Mouse (Mus musculus) stomach, embryonic 15.5 days (tissue): Measurements from ENCODE around the gene Ccdc184. TPM values are rescaled to one million over a fixed set of nuclear protein-coding genes. Genes with fewer than 3 reads are reported as not detected.

Experiments
- ATAC-seq: fragments of 200-750 bp; cut with Nextera tagmentation; 2 replicates; pipeline ENCODE4 v1.8.0; 2017; ENCODE audit warnings: low read depth, moderate number of reproducible peaks, moderate TSS enrichment; ENCODE audit not compliant: insufficient read depth, low FRiP score
- H3K27ac ChIP-seq: fragments of 300-500 bp; sonication (generic); 2 replicates; pipeline ENCODE4 v1.5.1; 2015; ENCODE audit warnings: mild to moderate bottlenecking, inconsistent platforms
- H3K27me3 ChIP-seq: fragments of 300-500 bp; sonication (generic); replicated peaks from 2 replicates; pipeline ENCODE4 v1.6.1; 2015; ENCODE audit warnings: inconsistent platforms
- H3K36me3 ChIP-seq: fragments of 300-500 bp; sonication (generic); 2 replicates; pipeline ENCODE4 v1.6.1; 2015; ENCODE audit warnings: inconsistent platforms
- H3K4me1 ChIP-seq: fragments of 300-500 bp; sonication (generic); 2 replicates; pipeline ENCODE4 v1.6.1; 2015; ENCODE audit warnings: inconsistent platforms
- H3K4me2 ChIP-seq: fragments of 300-500 bp; sonication (generic); 2 replicates; pipeline ENCODE4 v1.6.1; 2015; ENCODE audit warnings: mild to moderate bottlenecking, inconsistent platforms
- H3K4me3 ChIP-seq: fragments of 300-500 bp; sonication (generic); replicated peaks from 2 replicates; pipeline ENCODE4 v1.5.1; 2015; ENCODE audit warnings: inconsistent platforms
- H3K9ac ChIP-seq: fragments of 300-500 bp; sonication (generic); 2 replicates; pipeline ENCODE4 v1.6.1; 2015; ENCODE audit warnings: inconsistent platforms
- H3K9me3 ChIP-seq: fragments of 300-500 bp; sonication (generic); 2 replicates; pipeline ENCODE4 v1.6.1; 2016; ENCODE audit warnings: inconsistent platforms
- WGBS: fragments of 180-500 bp; shearing (Covaris S2); methylation state at CpG from one replicate; pipeline ENCODE4 v1.1.7; 2015; 5-methylcytosine and 5-hydroxymethylcytosine counted together
- polyA plus RNA-seq: library from polyadenylated mRNA; unstranded; fragments of >200 nt; fragmentation: Nextera tagmentation; extraction: Ambion mirVana; gene quantifications from 2 replicates; pipeline ENCODE4 v1.2.1, GENCODE M21; 2015

The Ccdc184 gene
- 1.6 and 2.0 TPM in 2 replicates for polyA plus RNA-seq

DNA sequence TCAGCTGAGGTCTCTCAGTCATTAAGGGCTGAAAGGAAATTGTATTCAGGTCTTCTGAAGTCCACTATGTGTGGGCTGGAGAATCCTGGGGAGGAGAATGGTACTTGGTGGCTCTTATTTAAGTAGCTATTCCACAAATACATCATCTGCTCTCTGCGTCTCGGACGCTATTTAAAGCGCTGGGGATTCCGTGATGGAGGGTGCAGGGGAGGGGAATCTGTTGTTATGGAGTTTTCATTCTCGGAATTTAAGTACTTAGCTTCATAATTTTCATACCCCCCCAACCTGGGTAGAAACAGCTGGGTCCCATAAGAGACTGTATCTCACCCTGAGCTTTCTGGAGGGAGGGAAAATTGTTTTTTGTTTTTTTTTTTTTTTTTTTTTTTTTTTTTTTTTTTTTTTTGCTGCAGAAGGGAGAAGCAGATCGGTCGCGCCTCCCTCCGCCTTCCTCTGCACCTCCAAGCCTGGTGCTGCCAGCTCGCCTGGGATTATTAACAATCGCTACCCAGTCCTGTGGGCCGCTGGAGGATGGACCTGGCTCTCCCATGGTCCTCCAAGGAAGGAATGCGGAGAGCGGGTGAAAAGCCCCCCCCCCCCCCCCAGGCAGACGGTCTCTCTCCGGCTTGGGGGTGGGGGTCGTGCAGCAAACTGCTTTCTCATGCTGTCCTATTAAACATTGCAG, at the start of gene Ccdc184:
Ccdc184 (plus strand) TSS at position 196 of the 682 bp plus-strand sequence.
- no peak; the same call in 1 of the 2 replicates for ATAC-seq
- Histone ChIP-seq H3K27ac (no peak within 1 kb of the TSS), H3K36me3 (no peaks in the 10 kb centered on the region), H3K9ac (no peak within 1 kb of the TSS), H3K4me1 (peaks cover 13% of the 10 kb centered on the region; the same call in 1 of the 2 replicates), H3K4me3 (peak within 1 kb of the TSS; percentile 35), H3K9me3 (no peaks in the 10 kb centered on the region), H3K4me2 (peak within 1 kb of the TSS; percentile 61), H3K27me3 (peaks cover 61% of the 10 kb centered on the region)
- 4% methylated on average over 17 of the region's 18 CpGs for WGBS

DNA sequence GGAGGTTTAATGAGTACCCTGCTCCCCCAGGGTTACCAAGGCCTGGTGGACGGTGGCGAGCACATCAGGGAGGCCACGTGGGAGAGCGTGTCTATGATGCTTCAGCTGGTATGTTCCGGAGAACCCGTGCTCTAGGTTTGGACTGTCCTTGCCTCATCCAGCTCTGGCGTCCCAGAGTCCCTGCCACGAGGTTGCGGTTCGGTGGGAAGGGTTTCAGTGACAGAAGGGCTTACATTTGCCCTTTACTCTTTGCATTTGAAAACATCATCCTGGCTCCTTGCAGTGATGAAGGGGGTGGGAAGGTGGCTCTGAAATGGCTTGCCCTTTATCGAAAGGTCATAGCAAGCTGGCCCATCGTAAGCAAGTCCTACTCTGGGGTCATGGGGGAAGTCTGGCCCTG, 47.6 kb upstream of the Ccdc184 start:
- Histone ChIP-seq H3K4me2 (no peak overlapping the region), H3K9me3 (no peaks in the 10 kb centered on the region), H3K27me3 (no peaks in the 10 kb centered on the region), H3K4me1 (no peaks in the 10 kb centered on the region), H3K27ac (no peak overlapping the region), H3K36me3 (peaks cover 26% of the 10 kb centered on the region), H3K9ac (no peak overlapping the region), H3K4me3 (no peak overlapping the region)
- WGBS: 91% methylated on average over 12 of the region's 12 CpGs
- no peak for ATAC-seq

DNA sequence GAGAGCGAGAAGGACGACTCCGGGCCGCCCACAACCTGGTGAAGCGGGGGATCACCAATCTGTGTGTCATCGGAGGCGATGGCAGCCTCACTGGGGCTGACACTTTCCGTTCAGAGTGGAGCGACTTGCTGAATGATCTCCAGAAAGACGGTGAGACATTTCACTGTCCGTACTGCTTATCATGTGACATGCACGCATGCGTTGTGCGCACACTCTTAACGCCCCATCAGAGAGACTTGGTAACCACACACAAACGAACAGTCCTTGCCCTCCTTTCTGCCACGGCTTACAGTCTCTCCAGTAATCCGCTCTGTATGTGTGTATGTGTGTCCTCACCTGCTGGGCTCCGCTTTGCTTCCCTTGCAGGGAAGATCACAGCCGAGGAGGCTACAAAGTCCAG, 46.1 kb upstream of the Ccdc184 start:
- no peak overlapping the region for H3K4me3 ChIP-seq
- ATAC-seq: no peak
- WGBS: 93% methylated on average over 20 of the region's 20 CpGs

DNA sequence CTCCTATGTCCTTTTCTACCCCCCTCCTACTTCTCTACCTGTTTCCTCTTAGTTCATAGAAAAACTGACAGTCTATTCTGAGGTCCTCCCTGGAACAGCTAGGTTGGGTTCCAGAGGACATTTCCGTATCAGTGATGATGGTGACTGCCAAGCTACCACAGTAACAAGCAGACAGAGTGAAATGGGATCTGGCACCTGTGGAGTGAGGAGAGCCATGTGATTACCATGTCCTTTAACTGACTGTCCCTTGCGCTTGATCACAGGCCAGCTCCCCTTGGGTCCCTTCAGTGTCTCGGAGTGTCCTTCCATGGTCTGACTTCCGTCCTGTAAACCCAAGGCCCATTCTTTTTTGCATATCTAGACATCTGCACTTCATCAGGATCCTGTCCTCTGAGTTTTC, 36.0 kb upstream of the Ccdc184 start:
- WGBS: 90% methylated on average over 4 of the region's 4 CpGs
- H3K4me2 ChIP-seq: no peak overlapping the region
- ATAC-seq: no peak
- no peaks in the 10 kb centered on the region for H3K9me3 ChIP-seq
- H3K9ac ChIP-seq: no peak overlapping the region
- H3K27me3 ChIP-seq: no peaks in the 10 kb centered on the region
- no peak overlapping the region for H3K27ac ChIP-seq
- peaks cover 37% of the 10 kb centered on the region for H3K36me3 ChIP-seq
- no peak overlapping the region for H3K4me3 ChIP-seq
- no peaks in the 10 kb centered on the region for H3K4me1 ChIP-seq

More for the DNA sequence above, 46.1 kb upstream of the Ccdc184 start:
- H3K9ac ChIP-seq: no peak overlapping the region
- H3K27me3 ChIP-seq: no peaks in the 10 kb centered on the region
- H3K4me1 ChIP-seq: no peaks in the 10 kb centered on the region
- no peak overlapping the region for H3K4me2 ChIP-seq
- no peaks in the 10 kb centered on the region for H3K9me3 ChIP-seq
- H3K36me3 ChIP-seq: peaks cover 31% of the 10 kb centered on the region
- H3K27ac ChIP-seq: no peak overlapping the region

DNA sequence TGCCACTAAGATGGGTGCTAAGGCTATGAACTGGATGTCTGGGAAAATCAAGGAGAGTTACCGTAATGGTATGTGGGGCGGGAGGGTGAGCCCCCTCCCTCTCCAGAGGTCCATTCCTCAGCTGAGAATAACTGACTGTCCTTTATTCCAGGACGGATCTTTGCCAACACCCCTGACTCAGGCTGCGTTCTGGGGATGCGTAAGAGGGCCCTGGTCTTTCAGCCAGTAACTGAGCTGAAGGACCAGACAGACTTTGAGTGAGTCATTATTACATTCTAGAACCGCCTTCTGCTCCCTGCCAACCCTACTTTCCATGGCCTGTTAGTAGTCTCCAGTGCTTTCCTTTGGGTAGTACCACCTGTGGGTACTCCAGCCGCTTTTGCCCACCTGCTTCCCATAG, 35.5 kb upstream of the Ccdc184 start:
- WGBS: 92% methylated on average over 7 of the region's 7 CpGs

DNA sequence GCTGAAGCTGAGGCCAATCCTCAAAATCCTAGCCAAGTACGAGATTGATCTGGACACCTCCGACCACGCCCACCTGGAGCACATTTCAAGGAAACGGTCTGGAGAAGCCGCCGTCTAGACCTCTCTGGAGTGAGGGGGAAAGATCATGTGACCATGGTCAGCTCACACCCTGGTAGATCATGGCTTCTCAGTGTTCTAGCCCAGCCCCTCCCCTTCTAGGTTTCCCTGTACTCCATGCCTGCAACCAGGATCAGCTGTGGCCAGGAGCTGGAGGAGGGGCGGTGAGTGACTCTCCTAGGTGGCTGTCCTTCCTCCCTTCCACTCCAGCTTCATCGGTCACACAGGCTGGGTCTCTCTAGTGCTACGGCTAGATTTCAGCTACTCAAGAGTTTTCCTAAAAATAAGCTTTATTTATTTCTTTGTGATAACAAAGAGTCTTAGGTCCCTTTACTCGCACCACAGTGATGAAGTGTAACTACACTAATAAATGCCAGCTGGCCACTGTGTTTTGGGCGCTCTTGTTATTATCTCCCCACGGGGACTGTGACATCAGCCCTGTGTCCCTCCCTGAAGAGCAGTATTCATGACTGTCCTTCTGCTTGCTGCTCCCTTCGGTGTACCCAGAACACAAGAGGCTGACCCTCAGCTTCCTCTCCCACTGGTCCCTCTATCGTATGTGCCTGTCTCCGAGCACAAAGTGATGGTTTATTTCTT, 34.9 kb upstream of the Ccdc184 start:
- H3K27me3 ChIP-seq: no peaks in the 10 kb centered on the region
- no peak overlapping the region for H3K4me3 ChIP-seq
- no peak overlapping the region for H3K9ac ChIP-seq
- no peak for ATAC-seq
- H3K9me3 ChIP-seq: no peaks in the 10 kb centered on the region
- WGBS: 81% methylated on average over 15 of the region's 15 CpGs
- H3K36me3 ChIP-seq: peaks cover 45% of the 10 kb centered on the region
- no peaks in the 10 kb centered on the region for H3K4me1 ChIP-seq
- no peak overlapping the region for H3K27ac ChIP-seq
- H3K4me2 ChIP-seq: no peak overlapping the region

More for the DNA sequence above, 35.5 kb upstream of the Ccdc184 start:
- Histone ChIP-seq H3K4me2 (no peak overlapping the region), H3K27ac (no peak overlapping the region), H3K27me3 (no peaks in the 10 kb centered on the region), H3K4me1 (no peaks in the 10 kb centered on the region), H3K36me3 (peaks cover 42% of the 10 kb centered on the region), H3K9me3 (no peaks in the 10 kb centered on the region), H3K4me3 (no peak overlapping the region), H3K9ac (no peak overlapping the region)
- ATAC-seq: no peak

DNA sequence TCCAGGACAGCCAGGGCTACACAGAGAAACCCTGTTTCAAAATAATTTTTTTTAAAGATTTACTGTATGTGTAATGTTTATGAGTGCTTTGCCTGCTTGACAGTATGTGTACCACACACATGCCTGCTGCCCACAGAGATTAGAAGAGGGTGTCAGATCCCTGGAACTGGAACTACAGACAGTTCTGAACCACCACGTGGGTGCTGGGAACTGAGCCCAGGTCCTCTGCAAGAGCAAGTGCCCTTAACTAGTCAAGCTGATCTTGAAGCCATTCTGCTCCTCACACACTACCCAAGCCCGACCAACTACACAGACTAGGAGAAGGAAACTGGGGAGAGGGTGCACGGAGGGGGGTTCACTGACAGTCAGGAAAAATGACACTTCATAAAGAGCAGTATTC, 33.5 kb upstream of the Ccdc184 start:
- no peak overlapping the region for H3K4me2 ChIP-seq
- no peak overlapping the region for H3K4me3 ChIP-seq
- H3K9ac ChIP-seq: no peak overlapping the region
- ATAC-seq: no peak
- no peaks in the 10 kb centered on the region for H3K27me3 ChIP-seq
- H3K9me3 ChIP-seq: no peaks in the 10 kb centered on the region
- H3K4me1 ChIP-seq: no peaks in the 10 kb centered on the region
- WGBS: 88% methylated on average over 3 of the region's 3 CpGs
- peaks cover 45% of the 10 kb centered on the region for H3K36me3 ChIP-seq
- no peak overlapping the region for H3K27ac ChIP-seq

DNA sequence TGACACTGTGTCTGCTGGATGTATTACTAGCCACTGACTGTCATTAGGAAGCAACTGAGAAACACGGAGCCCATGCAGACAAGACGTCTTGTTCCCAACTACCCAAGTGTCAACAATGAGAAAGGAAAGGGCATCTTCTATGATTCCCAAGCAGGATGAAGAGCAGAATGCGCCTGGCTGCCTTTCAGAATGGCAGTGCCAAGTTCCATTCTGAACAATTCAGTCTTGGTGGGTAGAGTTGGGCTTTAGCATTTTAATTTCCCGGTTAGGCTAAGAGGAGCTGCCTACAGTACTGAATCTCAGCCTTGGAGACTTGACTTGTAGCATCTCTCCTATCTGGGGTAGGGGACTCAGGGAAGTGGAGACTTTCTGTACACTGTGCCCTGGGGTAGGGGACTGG, 32.9 kb upstream of the Ccdc184 start:
- H3K4me1 ChIP-seq: no peaks in the 10 kb centered on the region
- 86% methylated on average over 4 of the region's 4 CpGs for WGBS
- ATAC-seq: no peak
- H3K36me3 ChIP-seq: peaks cover 45% of the 10 kb centered on the region
- no peak overlapping the region for H3K9ac ChIP-seq
- no peak overlapping the region for H3K4me2 ChIP-seq
- H3K27ac ChIP-seq: no peak overlapping the region
- no peaks in the 10 kb centered on the region for H3K9me3 ChIP-seq
- no peaks in the 10 kb centered on the region for H3K27me3 ChIP-seq
- H3K4me3 ChIP-seq: no peak overlapping the region

DNA sequence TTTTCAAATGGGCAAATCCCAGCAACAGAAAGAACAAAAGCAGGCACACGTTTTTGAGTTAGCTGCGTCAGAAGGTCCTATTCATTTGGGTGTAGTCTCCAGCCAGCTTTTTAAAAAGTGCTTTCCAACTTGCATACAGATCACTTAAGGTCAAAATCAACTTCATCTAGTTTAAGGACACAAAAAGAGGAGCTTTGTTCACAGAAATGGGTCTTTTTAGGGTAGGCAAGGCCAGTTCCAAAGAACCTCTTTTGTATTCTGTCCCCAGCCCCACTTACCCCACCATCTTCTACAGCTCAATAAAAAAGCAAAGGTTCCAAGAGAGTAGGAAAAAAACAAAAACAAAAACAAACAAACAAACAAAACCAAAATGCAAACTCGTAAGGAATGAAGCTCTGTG, 32.3 kb upstream of the Ccdc184 start:
- H3K4me1 ChIP-seq: no peaks in the 10 kb centered on the region
- H3K9ac ChIP-seq: no peak overlapping the region
- WGBS: 77% methylated on average over 3 of the region's 3 CpGs
- H3K36me3 ChIP-seq: peaks cover 46% of the 10 kb centered on the region
- no peaks in the 10 kb centered on the region for H3K27me3 ChIP-seq
- ATAC-seq: no peak
- no peak overlapping the region for H3K27ac ChIP-seq
- H3K4me2 ChIP-seq: no peak overlapping the region
- H3K9me3 ChIP-seq: no peaks in the 10 kb centered on the region
- no peak overlapping the region for H3K4me3 ChIP-seq

DNA sequence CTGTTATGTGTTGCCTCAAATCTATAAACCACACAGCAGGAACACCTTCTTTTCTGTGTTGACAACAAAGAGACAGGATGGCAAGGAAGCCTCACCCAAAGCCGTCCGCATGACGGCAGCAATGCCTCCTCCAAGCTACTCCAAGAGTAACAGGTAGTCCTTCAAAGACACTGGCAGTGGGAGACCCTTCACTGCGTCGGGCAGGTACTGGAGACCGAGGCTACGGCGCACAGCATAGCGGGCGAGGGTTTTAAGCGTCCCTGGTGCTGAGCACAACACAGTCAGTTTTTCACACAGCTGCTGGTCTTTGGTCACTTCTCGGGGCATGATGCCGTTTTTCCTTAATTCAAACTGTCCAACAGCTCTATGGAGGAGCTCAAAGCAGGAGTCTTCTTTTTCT, 31.3 kb upstream of the Ccdc184 start:
- ATAC-seq: no peak
- 93% methylated on average over 13 of the region's 13 CpGs for WGBS
- H3K4me3 ChIP-seq: no peak overlapping the region
- H3K36me3 ChIP-seq: peaks cover 49% of the 10 kb centered on the region
- H3K4me2 ChIP-seq: no peak overlapping the region
- no peaks in the 10 kb centered on the region for H3K4me1 ChIP-seq
- H3K9me3 ChIP-seq: no peaks in the 10 kb centered on the region
- H3K27me3 ChIP-seq: no peaks in the 10 kb centered on the region
- no peak overlapping the region for H3K9ac ChIP-seq
- H3K27ac ChIP-seq: no peak overlapping the region

DNA sequence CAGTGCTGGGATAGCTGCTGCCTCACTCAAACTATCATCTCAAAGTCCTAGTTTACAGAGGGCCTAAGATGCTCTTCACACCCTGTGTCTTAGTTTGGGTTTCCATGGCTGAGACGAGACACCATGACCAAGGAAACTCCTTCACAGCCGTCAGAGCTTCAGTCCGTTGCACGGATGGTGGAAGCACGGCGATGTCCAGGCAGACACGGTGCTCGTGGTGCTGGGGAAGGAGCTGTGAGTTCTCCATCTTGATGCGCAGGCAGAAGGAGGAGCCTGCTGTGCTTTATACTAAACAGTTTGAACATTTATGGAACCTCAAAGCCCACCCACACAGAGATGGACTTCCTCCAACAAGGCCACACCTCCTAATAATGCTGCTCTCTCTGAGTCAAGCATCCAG, 30.1 kb upstream of the Ccdc184 start:
- peaks cover 42% of the 10 kb centered on the region for H3K36me3 ChIP-seq
- no peak overlapping the region for H3K9ac ChIP-seq
- H3K4me3 ChIP-seq: no peak overlapping the region
- H3K4me2 ChIP-seq: no peak overlapping the region
- H3K27ac ChIP-seq: no peak overlapping the region
- ATAC-seq: no peak
- WGBS: 91% methylated on average over 9 of the region's 9 CpGs
- no peaks in the 10 kb centered on the region for H3K4me1 ChIP-seq
- H3K9me3 ChIP-seq: no peaks in the 10 kb centered on the region
- H3K27me3 ChIP-seq: no peaks in the 10 kb centered on the region

DNA sequence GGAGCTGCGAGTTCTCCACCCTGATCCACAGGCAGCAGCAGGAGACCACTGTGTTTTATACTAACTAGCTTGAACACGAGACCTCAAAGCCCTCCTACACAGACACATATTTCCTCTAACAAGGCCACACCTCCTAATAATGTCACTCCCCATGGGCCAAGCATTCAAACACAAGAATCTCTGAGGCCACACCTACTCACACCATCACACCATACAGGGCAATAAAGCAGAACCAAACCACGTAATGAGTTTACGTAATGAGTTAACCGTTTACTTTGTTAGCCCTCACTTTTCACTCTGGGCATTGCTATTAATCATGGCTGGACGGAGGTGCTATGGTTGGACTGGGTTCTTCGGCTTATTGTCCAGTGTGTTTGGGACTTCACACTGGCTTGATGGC, 27.2 kb upstream of the Ccdc184 start:
- ATAC-seq: peak; percentile 60; the same call in 1 of the 2 replicates
- Histone ChIP-seq H3K4me2 (no peak overlapping the region), H3K36me3 (peaks cover 23% of the 10 kb centered on the region), H3K9me3 (no peaks in the 10 kb centered on the region), H3K27me3 (no peaks in the 10 kb centered on the region), H3K27ac (no peak overlapping the region), H3K9ac (no peak overlapping the region), H3K4me1 (0 out of 2 replicates have a peak, but pooled peaks cover 6% of the 10 kb centered on the region), H3K4me3 (no peak overlapping the region)
- WGBS: 59% methylated on average over 7 of the region's 7 CpGs
